Mouse (Mus musculus) heart, postnatal 36 days (tissue): ENCODE results near the gene Dmbt1. TPM values are rescaled to one million over a fixed set of nuclear protein-coding genes. Genes with fewer than 3 reads are reported as not detected.
"Not testable (repeated sequence)": the region's sequence is repeated elsewhere in the genome, so short reads cannot be mapped to it uniquely, and the experiment has no call there.

Experiments used
- DNase-seq, 2 experiments: peaks; one replicate each; pipeline ENCODE4 v3.0.0; 2021 to 2022
- intact Hi-C: fragments of 180-260 bp; cut with DNase I; formaldehyde crosslinking; loops from one replicate; pipeline ENCODE4 v1.15.1; 2025
- total RNA-seq, 2 experiments: library from RNA; stranded (reverse); gene quantifications; 2 replicates each; pipeline ENCODE4 v1.2.3; 2021

The Dmbt1 gene
- total RNA-seq, result not detected

GRCm38 (mm10) chr7:131031755-131032154 lies at the start of gene Dmbt1:
TSS of gene Dmbt1 (plus strand) at chr7:131032053.
- intact Hi-C loops, result no loop called here

GRCm38 (mm10) chr7:130982371-130982770 lies 49.5 kb upstream of the Dmbt1 start:
- DNase-seq, result no peak
- intact Hi-C loops, result no loop called here

More at GRCm38 (mm10) chr7:131031755-131032154, at the start of gene Dmbt1:
- no peak for DNase-seq

GRCm38 (mm10) chr7:130982881-130983280 lies 49.0 kb upstream of the Dmbt1 start:
- intact Hi-C loops, result no loop called here
- no peak for DNase-seq

GRCm38 (mm10) chr7:130984294-130984693 lies 47.6 kb upstream of the Dmbt1 start:
- no peak for DNase-seq
- intact Hi-C loops, result no loop called here

GRCm38 (mm10) chr7:130985193-130985592 lies 46.7 kb upstream of the Dmbt1 start:
- intact Hi-C loops, result no loop called here
- no peak for DNase-seq

- intact Hi-C loops, result no loop called here
- no peak for DNase-seq
Observed at GRCm38 (mm10) chr7:130985716-130986115, 46.1 kb upstream of the Dmbt1 start.

GRCm38 (mm10) chr7:130988146-130988545 lies 43.7 kb upstream of the Dmbt1 start:
- intact Hi-C loops, result no loop called here
- DNase-seq, result no peak

- no peak for DNase-seq
- intact Hi-C loops, result no loop called here
Observed at GRCm38 (mm10) chr7:130989371-130989770, 42.5 kb upstream of the Dmbt1 start.

GRCm38 (mm10) chr7:130991174-130991789 lies 40.6 kb upstream of the Dmbt1 start:
- intact Hi-C loops, result no loop called here
- no peak for DNase-seq

- intact Hi-C loops, result loop anchor here (2.0 kb wide), 1 partner anchor 49 kb away; no protein-coding TSS in a partner anchor
- DNase-seq, result no peak
Observed at GRCm38 (mm10) chr7:130993907-130994306, 37.9 kb upstream of the Dmbt1 start.

GRCm38 (mm10) chr7:131001976-131002726 lies 29.7 kb upstream of the Dmbt1 start:
- intact Hi-C loops, result no loop called here
- DNase-seq, result no peak

- no peak for DNase-seq
- intact Hi-C loops, result no loop called here
Observed at GRCm38 (mm10) chr7:131004071-131004470, 27.8 kb upstream of the Dmbt1 start.

GRCm38 (mm10) chr7:131007221-131007620 lies 24.6 kb upstream of the Dmbt1 start:
- intact Hi-C loops, result no loop called here
- DNase-seq, result no peak

- intact Hi-C loops, result no loop called here
- no peak for DNase-seq
Observed at GRCm38 (mm10) chr7:131009178-131009577, 22.7 kb upstream of the Dmbt1 start.

- DNase-seq, result no peak
- intact Hi-C loops, result no loop called here
Observed at GRCm38 (mm10) chr7:131011901-131012300, 20.0 kb upstream of the Dmbt1 start.

GRCm38 (mm10) chr7:131019181-131019580 lies 12.7 kb upstream of the Dmbt1 start:
- no peak for DNase-seq
- intact Hi-C loops, result no loop called here

GRCm38 (mm10) chr7:131024807-131025206 lies 7.0 kb upstream of the Dmbt1 start:
- no peak for DNase-seq
- intact Hi-C loops, result no loop called here

GRCm38 (mm10) chr7:131027557-131027956 lies 4.3 kb upstream of the Dmbt1 start:
- intact Hi-C loops, result no loop called here
- DNase-seq, result no peak

- intact Hi-C loops, result no loop called here
- no peak for DNase-seq
Observed at GRCm38 (mm10) chr7:131036396-131036795, 4.5 kb downstream of the Dmbt1 start.

GRCm38 (mm10) chr7:131037083-131037482 lies 5.2 kb downstream of the Dmbt1 start:
- intact Hi-C loops, result no loop called here
- no peak for DNase-seq

GRCm38 (mm10) chr7:131040760-131041159 lies 8.9 kb downstream of the Dmbt1 start:
- not testable (repeated sequence) for DNase-seq
- intact Hi-C loops, result loop anchor here (5.0 kb wide), 1 partner anchor 103 kb away; the partner anchor contains the start of gene Htra1

GRCm38 (mm10) chr7:131042657-131043056 lies 10.8 kb downstream of the Dmbt1 start:
- DNase-seq, result no peak
- intact Hi-C loops, result loop anchor here (2.0 to 5.0 kb wide), 4 partner anchors 48 to 272 kb away; partner anchors contain the start of gene Htra1
